Mouse (Mus musculus) embryonic fibroblast, embryonic 13.5 days (primary cell): ENCODE results near the gene Pced1a.

Experiments
- CTCF ChIP-seq: IDR thresholded peaks from 2 replicates; pipeline ENCODE4 v1.5.1; 2011; ENCODE audit warnings: mild to moderate bottlenecking, control low read depth, low read length, moderate library complexity, borderline replicate concordance; ENCODE audit not compliant: insufficient read depth
- POLR2A ChIP-seq: IDR thresholded peaks from 2 replicates; pipeline ENCODE4 v1.6.1; 2011; ENCODE audit warnings: low read depth, mild to moderate bottlenecking, control low read depth, low read length, moderate library complexity

DNA sequence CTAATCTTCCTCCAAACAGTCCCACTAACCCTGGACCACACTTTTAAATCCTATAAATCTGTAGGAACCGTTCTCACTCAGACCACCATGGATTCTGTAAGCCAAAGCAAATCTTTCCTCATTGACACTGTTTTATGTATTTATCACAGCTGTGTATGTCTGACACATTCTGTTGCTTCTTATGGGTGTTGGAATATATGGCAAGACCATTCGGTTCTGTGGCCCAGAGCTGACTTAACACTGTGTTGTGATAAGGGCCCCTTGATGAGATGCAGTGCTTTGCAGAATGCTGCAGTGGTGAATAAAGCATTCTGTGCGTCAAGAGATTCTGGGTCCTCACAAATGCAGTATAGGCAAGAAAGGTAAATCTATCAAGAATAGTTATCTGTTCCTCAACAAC, 7.7 kb upstream of the Pced1a start:
- TF ChIP-seq POLR2A (no peak), CTCF (no peak)
